Mouse (Mus musculus): Measurements from ENCODE around the gene Snx29.

DNA sequence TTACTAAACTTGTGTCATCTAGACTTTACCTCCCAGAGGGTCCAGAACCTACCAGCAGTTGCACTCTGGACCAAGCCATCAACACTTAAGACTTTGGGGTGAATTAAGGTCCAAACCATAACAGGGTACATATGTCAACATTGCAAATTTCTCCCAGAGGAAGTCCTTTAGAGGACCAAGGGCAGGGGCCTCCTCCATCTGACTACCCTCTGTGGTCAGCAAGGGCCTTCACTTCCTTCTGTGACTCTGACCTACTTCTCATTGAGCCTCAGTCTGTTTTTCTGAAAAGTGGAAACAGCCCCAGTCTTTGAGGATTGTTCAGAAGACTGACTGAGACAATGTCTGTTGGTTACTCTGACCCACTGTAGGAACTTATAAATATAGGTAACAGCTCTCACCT is 111.1 kb downstream of the Snx29 start:
- TF ChIP-seq HCFC1 (IDR thresholded peaks at IDR 0.05; ENCODE audit: borderline replicate concordance, insufficient read depth, low read length) (no peak), CHD2 (IDR thresholded peaks at IDR 0.05; ENCODE audit: low read depth, low read length) (no peak), ZC3H11A (IDR thresholded peaks at IDR 0.05; ENCODE audit: borderline replicate concordance, low read depth, low read length) (no peak), ZNF384 (IDR thresholded peaks at IDR 0.05; ENCODE audit: low read depth, low read length) (no peak)
